Mouse (Mus musculus): ENCODE data around the gene Mpdu1.
A peak's percentile ranks its signal among the peaks of the same experiment; 100 is the strongest.
"Not testable (repeated sequence)": the region's sequence is repeated elsewhere in the genome, so short reads cannot be mapped to it uniquely, and the experiment has no call there.

Gene Mpdu1

GRCm38 (mm10) chr11:69663795-69664194 lies 1.4 kb upstream of the Mpdu1 start:
- DNase-seq = peak; percentile 65

GRCm38 (mm10) chr11:69662967-69663671 lies 677 bp upstream of the Mpdu1 start:
- DNase-seq = no peak

GRCm38 (mm10) chr11:69661221-69661881 lies 1.1 kb downstream of the Mpdu1 start:
- DNase-seq = peak; percentile 67

- no peak for DNase-seq
Measured at GRCm38 (mm10) chr11:69657462-69657881, 5.0 kb downstream of the Mpdu1 start.

- peak; percentile 71 for DNase-seq
Measured at GRCm38 (mm10) chr11:69656617-69657461, 5.6 kb downstream of the Mpdu1 start.

- peak; percentile 28 for DNase-seq
Measured at GRCm38 (mm10) chr11:69656065-69656455, 6.4 kb downstream of the Mpdu1 start.

GRCm38 (mm10) chr11:69655264-69656064 lies 7.0 kb downstream of the Mpdu1 start, which contains the start of gene Sox15:
Gene Sox15, plus strand, starts transcription at chr11:69655314.
- peak; percentile 74 for DNase-seq

- no peak for DNase-seq
Measured at GRCm38 (mm10) chr11:69654760-69655159, 7.7 kb downstream of the Mpdu1 start.

GRCm38 (mm10) chr11:69653399-69653798 lies 9.0 kb downstream of the Mpdu1 start:
- no peak for DNase-seq

- no peak for DNase-seq
Measured at GRCm38 (mm10) chr11:69645860-69646259, 16.6 kb downstream of the Mpdu1 start.

GRCm38 (mm10) chr11:69635471-69635870 lies 27.0 kb downstream of the Mpdu1 start:
- peak; percentile 16 for DNase-seq

GRCm38 (mm10) chr11:69633128-69633866 lies 29.1 kb downstream of the Mpdu1 start:
- peak; percentile 73 for DNase-seq

- DNase-seq = peak; percentile 100
Measured at GRCm38 (mm10) chr11:69632284-69633089, 30.0 kb downstream of the Mpdu1 start, which contains the start of gene Fxr2. Gene Fxr2, plus strand, starts transcription at chr11:69632990.

GRCm38 (mm10) chr11:69629802-69630201 lies 32.6 kb downstream of the Mpdu1 start:
- peak; percentile 62 for DNase-seq

- DNase-seq = peak; percentile 90
Measured at GRCm38 (mm10) chr11:69628286-69628685, 34.2 kb downstream of the Mpdu1 start.

- not testable (repeated sequence) for DNase-seq
Measured at GRCm38 (mm10) chr11:69624339-69624738, 38.1 kb downstream of the Mpdu1 start.

GRCm38 (mm10) chr11:69623006-69623405 lies 39.4 kb downstream of the Mpdu1 start:
- no peak for DNase-seq

- DNase-seq = peak; percentile 73
Measured at GRCm38 (mm10) chr11:69622406-69622805, 40.0 kb downstream of the Mpdu1 start.

- DNase-seq = peak; percentile 65
Measured at GRCm38 (mm10) chr11:69621571-69622268, 40.7 kb downstream of the Mpdu1 start, which contains the start of gene Sat2. Gene Sat2, plus strand, starts transcription at chr11:69622024.

Data from cerebellum, adult 9-10 months (tissue).